Mouse (Mus musculus): Measurements from ENCODE around the gene Specc1.

GRCm38 (mm10) chr11:62024234-62024601 lies 67.7 kb downstream of the Specc1 start:
- TF ChIP-seq POLR2A (IDR thresholded peaks at IDR 0.05; ENCODE audit: low read depth, low read length) (no peak), CTCF (IDR thresholded peaks at IDR 0.05; ENCODE audit: extremely low read depth, insufficient read depth, insufficient read length, insufficient replicate concordance) (no peak)

Data from spleen, adult 2 months (tissue).